Mouse (Mus musculus) brown adipose tissue, adult 24 weeks (tissue): ENCODE data around the gene Rab42. TPM values are rescaled to one million over a fixed set of nuclear protein-coding genes. Genes with fewer than 3 reads are reported as not detected.

Experiments used
- H3K27ac ChIP-seq: fragments of 200-500 bp; replicated peaks from 2 replicates; pipeline ENCODE4 v1.5.1; 2012; ENCODE audit warnings: low read depth, mild to moderate bottlenecking, low read length
- H3K4me1 ChIP-seq: fragments of 200-500 bp; 2 replicates; pipeline ENCODE4 v1.6.1; 2012; ENCODE audit warnings: low read length, mixed read lengths; ENCODE audit not compliant: control insufficient read depth, insufficient read depth, insufficient read length
- H3K4me3 ChIP-seq: fragments of 200-500 bp; 2 replicates; pipeline ENCODE4 v1.5.1; 2012; ENCODE audit warnings: low read depth, mild to moderate bottlenecking, low read length, moderate library complexity; ENCODE audit not compliant: insufficient read depth
- polyA plus RNA-seq: library from polyadenylated mRNA; stranded (reverse); fragments of >200 nt; gene quantifications from 2 replicates; pipeline ENCODE4 v1.2.4, GENCODE M21; 2012; ENCODE audit not compliant: missing spikeins, insufficient read depth, insufficient read length

Gene Rab42
- polyA plus RNA-seq, 1 experiment = 2.3 TPM

- no peak overlapping the region for H3K4me3 ChIP-seq
- H3K4me1 ChIP-seq = peaks cover 4% of the 10 kb centered on the region; the same call in 1 of the 2 replicates
- H3K27ac ChIP-seq = no peak overlapping the region
Observed at GRCm38 (mm10) chr4:132331960-132332359, 28.8 kb upstream of the Rab42 start.

DNA sequence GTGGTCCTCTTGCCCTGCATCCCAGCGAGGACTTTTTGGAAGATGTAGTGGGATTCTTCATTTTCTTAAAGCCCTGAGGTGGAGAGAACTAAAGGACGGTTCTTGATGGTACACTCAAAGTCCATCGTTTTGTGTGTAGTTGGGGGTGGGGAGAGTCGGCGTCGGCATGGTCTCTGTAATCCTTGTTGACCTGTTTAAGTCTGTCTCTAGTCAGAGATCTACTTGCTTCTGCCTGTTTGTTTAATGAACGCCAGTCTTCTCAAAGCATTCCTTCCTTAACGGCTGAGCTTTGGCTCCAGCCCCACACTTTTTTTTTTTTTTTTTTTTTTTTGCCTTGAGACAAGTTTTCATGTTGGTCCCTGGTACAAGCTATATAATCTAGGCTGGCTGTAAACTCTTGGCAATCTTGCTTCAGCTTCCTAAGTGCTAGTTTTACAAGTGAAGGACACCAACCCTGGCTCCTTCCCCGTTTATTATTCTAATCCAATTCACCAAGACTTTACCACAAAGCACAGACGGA lies 26.7 kb upstream of the Rab42 start:
- H3K4me3 ChIP-seq = peak overlapping the region; percentile 69
- peak overlapping the region; percentile 74 for H3K27ac ChIP-seq
- H3K4me1 ChIP-seq = peaks cover 4% of the 10 kb centered on the region; the same call in 1 of the 2 replicates

- peak within 1 kb of the TSS; percentile 84 for H3K27ac ChIP-seq
- H3K4me1 ChIP-seq = peaks cover 4% of the 10 kb centered on the region; the same call in 1 of the 2 replicates
- H3K4me3 ChIP-seq = peak within 1 kb of the TSS; percentile 69
Observed at GRCm38 (mm10) chr4:132329115-132329834, 26.1 kb upstream of the Rab42 start, which contains the start of gene Trnau1ap. Trnau1ap (minus strand) TSS chr4:132329538.

GRCm38 (mm10) chr4:132328391-132328982 lies 25.3 kb upstream of the Rab42 start:
- Histone ChIP-seq H3K4me3 (peak overlapping the region; percentile 69), H3K4me1 (peaks cover 4% of the 10 kb centered on the region; the same call in 1 of the 2 replicates), H3K27ac (peak overlapping the region; percentile 84)

DNA sequence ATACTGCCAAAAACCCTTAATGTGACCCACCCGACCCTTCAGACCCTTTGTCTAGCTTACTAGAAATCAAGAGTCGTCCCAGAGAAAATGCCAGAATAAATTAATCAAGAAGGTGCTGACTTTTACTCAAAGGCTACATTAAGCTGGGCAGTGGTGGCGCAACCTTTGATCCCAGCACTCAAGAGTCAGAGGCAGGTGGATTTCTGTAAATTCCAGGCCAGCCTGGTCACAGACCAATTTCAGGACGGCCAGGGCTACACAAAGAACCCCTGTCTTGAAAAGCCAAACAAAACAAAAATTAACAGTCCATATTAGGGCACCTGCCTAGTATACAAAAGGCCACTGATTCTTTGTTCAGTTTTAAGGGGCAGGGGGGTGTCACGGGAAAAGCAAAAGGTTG lies 23.3 kb upstream of the Rab42 start:
- Histone ChIP-seq H3K27ac (no peak overlapping the region), H3K4me1 (peaks cover 4% of the 10 kb centered on the region; the same call in 1 of the 2 replicates), H3K4me3 (no peak overlapping the region)

- H3K27ac ChIP-seq = no peak overlapping the region
- H3K4me1 ChIP-seq = no peaks in the 10 kb centered on the region
- H3K4me3 ChIP-seq = no peak overlapping the region
Observed at GRCm38 (mm10) chr4:132315711-132316110, 12.5 kb upstream of the Rab42 start.

DNA sequence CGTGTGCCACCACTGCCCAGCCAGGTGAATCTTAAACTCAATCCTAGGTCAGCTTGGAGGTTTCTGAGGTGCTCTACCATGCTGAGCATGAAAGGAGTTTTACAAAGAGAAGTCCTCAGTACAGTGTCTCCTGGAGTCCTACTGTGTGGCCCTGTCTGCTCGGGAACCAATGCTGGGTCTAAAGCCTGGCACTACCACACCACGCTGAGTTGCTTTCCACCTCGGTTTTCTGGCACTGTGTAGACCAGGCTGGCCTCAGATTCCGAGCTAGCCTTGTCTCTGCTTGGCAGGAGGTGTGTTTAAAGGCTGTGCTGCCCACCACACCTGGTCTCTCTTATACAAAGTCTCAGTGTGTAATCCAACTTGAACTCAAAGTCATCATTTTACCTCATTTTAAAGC lies 9.4 kb upstream of the Rab42 start:
- Histone ChIP-seq H3K4me3 (no peak overlapping the region), H3K27ac (no peak overlapping the region), H3K4me1 (no peaks in the 10 kb centered on the region)

DNA sequence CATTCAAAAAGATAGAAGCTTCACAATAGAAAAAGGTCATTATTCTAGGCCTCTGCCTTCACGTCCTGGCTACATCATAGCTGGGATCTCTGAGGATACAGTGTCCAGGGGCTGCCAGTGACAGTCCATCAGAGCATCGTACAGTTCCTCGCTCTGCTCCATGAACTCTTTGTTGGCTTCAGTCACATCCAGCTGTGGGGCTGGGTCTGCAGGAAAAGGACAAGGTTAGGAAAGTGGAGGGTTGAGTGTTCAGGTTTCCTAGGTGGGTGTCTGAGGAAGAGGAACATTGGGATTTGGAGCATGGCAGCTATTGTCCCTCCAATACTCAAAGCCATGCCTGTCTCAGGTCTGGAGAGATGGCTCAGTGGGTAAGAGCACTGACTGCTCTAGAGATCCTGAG lies 8.6 kb upstream of the Rab42 start:
- no peak overlapping the region for H3K4me3 ChIP-seq
- H3K27ac ChIP-seq = no peak overlapping the region
- H3K4me1 ChIP-seq = no peaks in the 10 kb centered on the region

- no peaks in the 10 kb centered on the region for H3K4me1 ChIP-seq
- H3K4me3 ChIP-seq = no peak overlapping the region
- H3K27ac ChIP-seq = no peak overlapping the region
Observed at GRCm38 (mm10) chr4:132311209-132311608, 8.0 kb upstream of the Rab42 start.

DNA sequence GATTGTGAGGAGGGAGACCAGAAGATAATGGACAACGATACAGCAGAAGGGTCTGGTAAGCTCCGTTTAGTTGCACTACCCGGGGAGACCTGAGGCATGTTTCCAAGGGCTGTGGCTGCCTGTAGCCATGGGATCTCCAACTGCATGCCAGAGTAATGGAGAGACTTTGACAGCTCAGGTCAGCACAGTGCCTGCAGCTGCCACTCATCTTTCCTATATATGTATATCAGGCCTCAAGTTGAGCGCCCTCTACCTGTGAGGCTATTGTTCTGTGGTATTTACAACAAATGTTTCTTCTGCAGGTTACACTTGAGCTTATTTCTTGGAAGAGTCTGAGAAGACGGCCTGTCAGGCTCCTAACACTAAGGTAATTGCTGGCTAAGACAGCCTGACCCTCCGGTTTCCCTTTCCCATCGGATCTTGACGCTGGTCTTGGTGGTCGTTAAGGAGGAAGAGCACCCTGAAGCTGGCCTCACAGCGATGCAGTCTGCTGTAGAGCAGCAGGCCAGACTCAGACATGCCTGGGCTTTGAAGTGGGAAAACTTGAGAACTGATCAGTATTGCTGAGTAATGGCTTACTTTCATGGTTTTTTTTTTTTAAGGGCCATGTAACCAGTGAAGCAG lies 6.8 kb upstream of the Rab42 start:
- Histone ChIP-seq H3K4me3 (peak overlapping the region; percentile 41), H3K4me1 (no peaks in the 10 kb centered on the region), H3K27ac (no peak overlapping the region)

- H3K4me1 ChIP-seq = no peaks in the 10 kb centered on the region
- peak overlapping the region; percentile 96 for H3K4me3 ChIP-seq
- H3K27ac ChIP-seq = peak overlapping the region; percentile 94
Observed at GRCm38 (mm10) chr4:132309140-132309848, 6.1 kb upstream of the Rab42 start.

GRCm38 (mm10) chr4:132308437-132309139 lies 5.4 kb upstream of the Rab42 start:
- Histone ChIP-seq H3K4me3 (peak overlapping the region; percentile 96), H3K27ac (peak overlapping the region; percentile 94), H3K4me1 (no peaks in the 10 kb centered on the region)

- no peak overlapping the region for H3K4me3 ChIP-seq
- H3K4me1 ChIP-seq = peaks cover 3% of the 10 kb centered on the region; the same call in 1 of the 2 replicates
- H3K27ac ChIP-seq = no peak overlapping the region
Observed at GRCm38 (mm10) chr4:132306004-132306403, 2.8 kb upstream of the Rab42 start.

GRCm38 (mm10) chr4:132305276-132305675 lies 2.1 kb upstream of the Rab42 start:
- Histone ChIP-seq H3K4me1 (peaks cover 3% of the 10 kb centered on the region; the same call in 1 of the 2 replicates), H3K27ac (no peak overlapping the region), H3K4me3 (no peak overlapping the region)
